9 mouse cellular contexts compared by ENCODE assay signal in the genomic region with DNA sequence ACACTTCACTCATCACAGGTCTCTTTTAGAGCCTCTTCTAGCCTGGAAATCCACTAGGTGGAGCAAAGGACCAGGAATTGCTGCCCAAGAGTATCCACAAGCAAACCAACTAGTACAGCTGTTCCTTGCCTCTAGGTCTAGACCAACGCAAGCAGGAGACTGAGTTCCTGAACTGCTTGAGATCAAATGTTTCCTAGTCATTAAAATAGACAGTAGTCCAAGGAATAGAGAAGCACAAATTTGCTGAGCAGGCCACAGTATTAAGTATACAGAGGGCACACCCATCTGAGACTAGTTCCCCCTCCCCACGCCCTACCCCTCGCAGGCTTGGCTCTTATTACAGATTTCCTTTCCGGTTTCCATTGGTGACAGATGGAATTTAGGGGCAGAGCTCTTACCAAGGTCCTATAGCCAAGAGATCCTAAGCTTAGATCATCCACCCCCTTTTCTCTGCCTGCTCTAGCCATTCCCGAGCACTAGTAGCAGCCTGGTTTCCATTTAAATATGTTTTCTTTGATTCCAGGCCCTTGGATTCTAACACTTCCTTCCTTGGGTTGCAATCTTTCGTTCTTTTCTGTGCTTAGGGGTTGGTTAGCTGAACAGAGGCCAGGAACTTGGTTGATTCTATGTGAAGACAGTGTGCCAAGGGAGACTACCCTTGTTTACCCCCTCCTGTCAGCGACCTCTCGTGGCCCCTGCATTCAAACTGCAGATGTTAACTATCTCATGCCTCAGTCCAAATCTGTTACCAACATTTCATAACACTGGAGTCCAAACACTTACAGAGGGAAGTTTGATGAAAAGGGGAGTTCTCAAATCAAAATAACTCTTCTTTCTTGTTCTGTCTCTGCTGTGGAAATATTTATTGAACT. TPM values are rescaled to one million over a fixed set of nuclear protein-coding genes. Genes with fewer than 3 reads are reported as not detected.
DNase-seq lines count a peak whose midpoint lies in the region; ATAC-seq lines count a peak whose summit lies in the region.
"Had no signal": no experiment of that assay in that cellular context is flagged by ENCODE, and none has a peak within 500 bp of the region (broad histone marks: within the 10 kb centered on the region; RNA-seq: fewer than 3 reads in every experiment).

No protein-coding gene starts in this region.

- no peak overlapping the region for H3K4me3 ChIP-seq in heart, embryonic 10.5 days
- H3K4me3 ChIP-seq in hindbrain, embryonic 16.5 days (ENCODE audit: low read length): no peak overlapping the region
- H3K4me3 ChIP-seq in lung, embryonic 15.5 days: no peak overlapping the region

- no peaks in the 10 kb centered on the region for H3K9me3 ChIP-seq in heart, embryonic 10.5 days
- no peaks in the 10 kb centered on the region for H3K9me3 ChIP-seq in hindbrain, embryonic 16.5 days (ENCODE audit: control insufficient read depth, low read length)
- H3K9me3 ChIP-seq in lung, embryonic 15.5 days: no peaks in the 10 kb centered on the region

- no peak overlapping the region for H3K4me2 ChIP-seq in hindbrain, embryonic 16.5 days (ENCODE audit: low read length)
- H3K4me2 ChIP-seq in lung, embryonic 15.5 days: no peak overlapping the region

- ATAC-seq in hindbrain, embryonic 16.5 days: peak; percentile 69
- peak; percentile 55 for ATAC-seq in lung, embryonic 15.5 days (ENCODE audit: borderline replicate concordance, extremely low read depth, low FRiP score, low TSS enrichment)
- no peak for ATAC-seq in erythroblast, adult 5-6 weeks (replicated peaks; ENCODE audit: low FRiP score, poor library complexity, severe bottlenecking)

- H3K36me3 ChIP-seq in heart, embryonic 10.5 days: no peaks in the 10 kb centered on the region
- H3K36me3 ChIP-seq in hindbrain, embryonic 16.5 days (ENCODE audit: control insufficient read depth, insufficient read depth, low read length): no peaks in the 10 kb centered on the region
- H3K36me3 ChIP-seq in lung, embryonic 15.5 days: no peaks in the 10 kb centered on the region

- peak; percentile 50 to 63 for DNase-seq in heart, adult 18-20 months
- no peak for DNase-seq in heart, embryonic 10.5 days (ENCODE audit: low spot score)
- peak; percentile 65 for DNase-seq in ES-CJ7 (ENCODE audit: low read depth, low spot score)
- DNase-seq in embryo, embryonic 11 days: peak; percentile 61
- DNase-seq in urinary bladder, postnatal 10 days (ENCODE audit: low spot score): no peak

- WGBS in heart, embryonic 10.5 days: 48% methylated on average over 8 of the region's 8 CpGs
- WGBS in hindbrain, embryonic 16.5 days: 38% methylated on average over 8 of the region's 8 CpGs
- WGBS in lung, embryonic 15.5 days: 33% methylated on average over 8 of the region's 8 CpGs

- H3K4me1 ChIP-seq in heart, embryonic 10.5 days: no peaks in the 10 kb centered on the region; the same call in 1 of the 2 replicates
- no peaks in the 10 kb centered on the region; the same call in 1 of the 2 replicates for H3K4me1 ChIP-seq in hindbrain, embryonic 16.5 days (ENCODE audit: control insufficient read depth, insufficient read depth, low read depth, low read length)
- H3K4me1 ChIP-seq in lung, embryonic 15.5 days: peaks cover 6% of the 10 kb centered on the region

- no peak overlapping the region for H3K27ac ChIP-seq in heart, embryonic 10.5 days
- no peak overlapping the region for H3K27ac ChIP-seq in hindbrain, embryonic 16.5 days (ENCODE audit: low read depth, low read length)
- peak overlapping the region; percentile 24; the same call in 1 of the 2 replicates for H3K27ac ChIP-seq in lung, embryonic 15.5 days

- H3K9ac ChIP-seq in hindbrain, embryonic 16.5 days (ENCODE audit: low read depth, low read length): peak overlapping the region; percentile 11; the same call in 1 of the 2 replicates
- no peak overlapping the region for H3K9ac ChIP-seq in lung, embryonic 15.5 days

- no peaks in the 10 kb centered on the region for H3K27me3 ChIP-seq in heart, embryonic 10.5 days (ENCODE audit: insufficient read depth, poor library complexity, severe bottlenecking)
- H3K27me3 ChIP-seq in hindbrain, embryonic 16.5 days (replicated peaks; ENCODE audit: control insufficient read depth, insufficient read depth, low read length): no peaks in the 10 kb centered on the region
- H3K27me3 ChIP-seq in lung, embryonic 15.5 days: no peaks in the 10 kb centered on the region

RNA-seq across cellular contexts. Expression of a gene that starts 21.0 kb away (rescaled TPM):
- under 1 TPM; 0.87 to 0.89 TPM for total RNA-seq in heart, adult 18-20 months (2021)
- 3.9 and 4.5 TPM in 2 replicates for polyA plus RNA-seq in heart, embryonic 10.5 days (2016; fragmentation: Nextera tagmentation; extraction: Ambion mirVana)
- polyA plus RNA-seq in hindbrain, embryonic 16.5 days (2015; fragmentation: Nextera tagmentation; extraction: Ambion mirVana): 1.1 and 1.6 TPM in 2 replicates
- polyA plus RNA-seq in lung, embryonic 15.5 days (2015; fragmentation: Nextera tagmentation; extraction: Ambion mirVana): 2.3 and 3.0 TPM in 2 replicates
- 3.1 TPM in 1 of 2 replicates, not detected in the other for total RNA-seq in erythroblast, adult 5-6 weeks (2015; ENCODE audit: low replicate concordance)
- 0.43 TPM in 1 of 2 replicates, not detected in the other for total RNA-seq in erythroblast, adult 5-6 weeks (2017; ENCODE audit: low replicate concordance)

RNA-seq across cellular contexts. Expression of a gene that starts 21.6 kb away (rescaled TPM):
- total RNA-seq in heart, adult 18-20 months (2021): 10 to 100 TPM; 19.5 TPM
- polyA plus RNA-seq in heart, embryonic 10.5 days (2016; fragmentation: Nextera tagmentation; extraction: Ambion mirVana): 18.7 and 19.4 TPM in 2 replicates
- 24.6 and 30.4 TPM in 2 replicates for polyA plus RNA-seq in hindbrain, embryonic 16.5 days (2015; fragmentation: Nextera tagmentation; extraction: Ambion mirVana)
- 11.0 and 14.1 TPM in 2 replicates for polyA plus RNA-seq in lung, embryonic 15.5 days (2015; fragmentation: Nextera tagmentation; extraction: Ambion mirVana)
- 16.7 and 20.7 TPM in 2 replicates for total RNA-seq in erythroblast, adult 5-6 weeks (2015; ENCODE audit: low replicate concordance)
- total RNA-seq in erythroblast, adult 5-6 weeks (2017; ENCODE audit: low replicate concordance): 9.9 and 16.5 TPM in 2 replicates

RNA-seq across cellular contexts. Expression of a gene that starts 50.3 kb away (rescaled TPM):
- not detected for total RNA-seq in heart, adult 18-20 months (2021)
- polyA plus RNA-seq in heart, embryonic 10.5 days (2016; fragmentation: Nextera tagmentation; extraction: Ambion mirVana): not detected in 2 replicates
- polyA plus RNA-seq in hindbrain, embryonic 16.5 days (2015; fragmentation: Nextera tagmentation; extraction: Ambion mirVana): not detected in 2 replicates
- polyA plus RNA-seq in lung, embryonic 15.5 days (2015; fragmentation: Nextera tagmentation; extraction: Ambion mirVana): not detected in 2 replicates
- not detected in 2 replicates for total RNA-seq in erythroblast, adult 5-6 weeks (2015; ENCODE audit: low replicate concordance)
- total RNA-seq in erythroblast, adult 5-6 weeks (2017; ENCODE audit: low replicate concordance): not detected in 2 replicates
- polyA plus RNA-seq: spleen, adult 2 months had no signal

Comparison
In these comparisons a context has a peak if more than half of its experiments do, and no peak if none do; other contexts are left out.
1. DNase-seq: peak in heart, adult 18-20 months (2 of 2), ES-CJ7 (single experiment) and embryo, embryonic 11 days (single experiment); none in heart, embryonic 10.5 days (single experiment) and urinary bladder, postnatal 10 days (single experiment).